Mouse (Mus musculus) C2C12 (cell line): ENCODE measurements around the gene Galnt15.

Experiments
- CEBPB ChIP-seq: IDR thresholded peaks from one replicate; pipeline ENCODE4 v1.6.1; 2011; ENCODE audit warnings: low read depth, mild to moderate bottlenecking, control low read depth, moderate library complexity
- CTCF ChIP-seq: IDR thresholded peaks from one replicate; pipeline ENCODE4 v1.5.1; 2011; ENCODE audit not compliant: control insufficient read depth, insufficient read depth, insufficient read length
- MAX ChIP-seq: IDR thresholded peaks from one replicate; pipeline ENCODE4 v1.6.1; 2011; ENCODE audit warnings: mild to moderate bottlenecking, control low read depth
- MYOG ChIP-seq: IDR thresholded peaks from one replicate; pipeline ENCODE4 v1.6.1; 2011; ENCODE audit not compliant: control insufficient read depth, insufficient read length; ENCODE audit errors: extremely low read depth
- USF1 ChIP-seq: IDR thresholded peaks from one replicate; pipeline ENCODE4 v1.6.1; 2011; ENCODE audit warnings: low read depth, mild to moderate bottlenecking, control low read depth, moderate library complexity

DNA sequence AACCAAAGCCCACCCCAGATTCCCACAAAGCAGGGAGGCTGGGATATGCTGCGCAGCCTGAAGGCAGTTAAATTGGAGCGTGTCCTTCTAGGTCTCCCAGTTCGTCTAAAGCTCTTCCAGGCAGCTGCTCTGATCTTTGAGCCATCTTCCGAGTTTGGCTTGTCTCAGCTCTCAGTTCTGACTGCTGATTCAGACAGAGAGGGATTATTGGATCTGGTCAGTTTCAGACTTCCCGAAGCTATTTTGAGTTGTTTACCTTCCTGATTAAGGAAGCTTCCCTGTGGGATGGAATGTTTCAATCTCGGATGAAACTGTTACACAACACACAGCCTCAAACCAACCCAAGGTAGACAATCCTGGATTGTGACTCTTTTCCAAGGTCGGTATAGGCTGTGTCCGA is 34.8 kb upstream of the Galnt15 start:
- no peak for TF ChIP-seq CEBPB
- TF ChIP-seq CTCF = no peak
- TF ChIP-seq MAX = no peak
- no peak for TF ChIP-seq MYOG
- TF ChIP-seq USF1 = no peak
